Mouse (Mus musculus): Measurements from ENCODE around the gene Abca4. TPM values are rescaled to one million over a fixed set of nuclear protein-coding genes. Genes with fewer than 3 reads are reported as not detected.
A peak's percentile ranks its signal among the peaks of the same experiment; 100 is the strongest.

Abca4 gene
- polyA plus RNA-seq, 1 experiment from 2014 or later: not detected

DNA sequence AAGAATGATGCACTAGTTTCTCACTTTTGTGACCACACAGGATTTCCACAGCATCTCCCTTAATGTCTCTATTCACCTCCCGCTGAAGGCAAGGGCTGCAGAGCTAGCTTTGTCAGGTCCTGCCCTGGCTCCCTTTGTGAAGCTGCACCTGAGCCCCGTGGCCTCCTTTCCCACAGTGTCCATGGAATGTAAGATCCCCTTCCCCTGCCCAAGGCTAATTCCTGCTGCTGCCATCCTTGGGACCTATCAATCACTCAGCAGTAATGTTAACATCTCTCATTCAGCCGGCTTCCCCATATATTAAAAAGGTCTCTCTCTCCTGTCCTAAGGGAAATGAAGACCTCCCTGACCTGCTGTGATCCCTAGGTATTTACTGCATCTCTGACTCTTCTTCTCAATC lies 9.2 kb upstream of the Abca4 start:
- no peak overlapping the region for H3K4me3 ChIP-seq (ENCODE audit: inconsistent target)
- H3K27ac ChIP-seq: no peak overlapping the region
- H3K36me3 ChIP-seq (ENCODE audit: inconsistent target): no peaks in the 10 kb centered on the region
- H3K79me2 ChIP-seq (ENCODE audit: inconsistent target): no peaks in the 10 kb centered on the region
- WGBS (ENCODE audit: missing documents): 80% methylated on average over 3 of the region's 3 CpGs

DNA sequence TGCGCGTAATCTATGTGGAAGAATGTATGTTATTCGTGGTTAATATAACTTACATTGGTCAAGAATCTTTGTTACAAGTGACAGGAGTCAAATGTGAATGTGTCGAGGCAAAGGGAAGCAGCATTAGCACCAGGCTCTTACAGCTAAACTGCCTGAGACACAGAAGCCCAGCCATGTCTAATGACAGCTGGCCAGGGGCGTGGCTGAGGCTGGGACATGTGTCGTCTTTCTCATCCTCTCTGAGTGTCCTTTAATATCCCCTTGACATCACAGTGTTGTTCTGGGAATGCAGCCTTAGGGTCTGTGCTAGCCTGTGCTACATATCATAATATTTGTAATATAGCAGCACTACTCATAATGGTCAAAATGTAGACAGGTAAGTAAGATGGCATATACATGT lies 3.7 kb upstream of the Abca4 start:
- Histone ChIP-seq H3K36me3 (ENCODE audit: inconsistent target) (no peaks in the 10 kb centered on the region), H3K4me3 (ENCODE audit: inconsistent target) (no peak overlapping the region), H3K27ac (no peak overlapping the region), H3K79me2 (ENCODE audit: inconsistent target) (no peaks in the 10 kb centered on the region)
- WGBS (ENCODE audit: missing documents): 92% methylated on average over 6 of the region's 6 CpGs

DNA sequence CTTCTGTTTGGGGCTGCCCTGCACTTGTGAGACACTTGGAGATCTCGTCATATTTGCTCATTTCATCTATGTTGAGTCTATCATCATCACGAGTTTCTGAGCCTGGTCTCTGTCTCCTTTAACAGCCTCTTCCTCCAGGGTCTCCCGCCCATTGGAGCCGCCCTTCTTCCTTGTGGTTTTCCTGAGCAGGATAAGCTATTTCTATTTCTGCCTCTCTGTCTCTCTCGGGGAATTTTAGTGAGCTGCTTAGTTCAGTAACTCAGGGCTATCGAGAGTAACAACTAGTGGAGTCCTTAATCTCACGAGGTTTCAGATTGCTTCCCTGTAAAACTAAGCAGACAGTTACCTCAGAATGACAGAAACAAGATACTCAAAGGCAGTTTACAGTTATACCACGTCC lies 1.1 kb upstream of the Abca4 start:
- Histone ChIP-seq H3K79me2 (ENCODE audit: inconsistent target) (no peaks in the 10 kb centered on the region), H3K36me3 (ENCODE audit: inconsistent target) (no peaks in the 10 kb centered on the region), H3K4me3 (ENCODE audit: inconsistent target) (no peak overlapping the region), H3K27ac (peak overlapping the region; percentile 29; the same call in 1 of the 2 replicates)
- WGBS (ENCODE audit: missing documents): 8% methylated on average over 8 of the region's 8 CpGs

DNA sequence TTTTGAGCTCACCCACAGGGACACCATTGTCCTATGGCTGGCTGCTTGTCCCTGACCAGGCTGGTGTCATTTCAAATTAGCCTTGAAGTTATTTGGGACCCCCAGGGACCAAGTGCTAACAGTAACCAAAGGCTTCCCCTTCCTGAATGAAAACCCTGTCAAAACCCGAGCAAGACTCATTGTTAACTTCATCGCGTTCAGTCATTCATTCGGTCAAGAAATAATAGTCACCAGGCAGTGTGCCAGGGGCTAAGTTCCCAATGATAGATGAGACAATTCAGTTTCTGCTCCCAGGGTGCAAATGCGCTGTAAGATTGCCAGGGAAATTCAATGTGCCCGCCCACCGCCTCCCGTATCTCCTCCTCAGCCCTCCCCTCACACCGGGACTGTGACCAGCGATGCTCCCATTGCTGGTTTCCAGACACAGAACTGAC lies 2.0 kb downstream of the Abca4 start:
- Histone ChIP-seq H3K4me3 (ENCODE audit: inconsistent target) (no peak overlapping the region), H3K79me2 (ENCODE audit: inconsistent target) (no peaks in the 10 kb centered on the region), H3K27ac (no peak overlapping the region), H3K36me3 (ENCODE audit: inconsistent target) (no peaks in the 10 kb centered on the region)
- 91% methylated on average over 10 of the region's 10 CpGs for WGBS (ENCODE audit: missing documents)

DNA sequence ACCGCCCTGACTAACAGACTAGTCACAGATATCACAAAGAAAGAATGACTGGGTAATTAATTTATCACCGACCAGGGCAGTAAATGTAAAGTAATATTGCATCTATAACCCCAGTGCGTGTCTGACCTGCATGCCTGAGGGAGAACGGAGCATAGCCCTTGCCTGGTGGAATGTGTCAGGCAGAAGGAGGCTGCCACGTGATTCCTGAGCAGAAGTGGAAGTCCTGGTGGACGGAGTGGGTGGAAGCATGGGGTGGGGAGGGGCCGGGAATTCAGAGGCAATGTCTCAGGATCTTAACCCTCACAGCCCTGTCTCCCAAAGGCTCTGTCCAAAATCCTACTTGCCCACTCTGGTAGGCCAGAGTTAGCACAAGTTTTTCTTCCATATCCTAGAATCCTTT lies 3.2 kb downstream of the Abca4 start:
- H3K4me3 ChIP-seq (ENCODE audit: inconsistent target): no peak overlapping the region
- H3K79me2 ChIP-seq (ENCODE audit: inconsistent target): no peaks in the 10 kb centered on the region
- 94% methylated on average over 7 of the region's 7 CpGs for WGBS (ENCODE audit: missing documents)
- no peaks in the 10 kb centered on the region for H3K36me3 ChIP-seq (ENCODE audit: inconsistent target)
- no peak overlapping the region for H3K27ac ChIP-seq

DNA sequence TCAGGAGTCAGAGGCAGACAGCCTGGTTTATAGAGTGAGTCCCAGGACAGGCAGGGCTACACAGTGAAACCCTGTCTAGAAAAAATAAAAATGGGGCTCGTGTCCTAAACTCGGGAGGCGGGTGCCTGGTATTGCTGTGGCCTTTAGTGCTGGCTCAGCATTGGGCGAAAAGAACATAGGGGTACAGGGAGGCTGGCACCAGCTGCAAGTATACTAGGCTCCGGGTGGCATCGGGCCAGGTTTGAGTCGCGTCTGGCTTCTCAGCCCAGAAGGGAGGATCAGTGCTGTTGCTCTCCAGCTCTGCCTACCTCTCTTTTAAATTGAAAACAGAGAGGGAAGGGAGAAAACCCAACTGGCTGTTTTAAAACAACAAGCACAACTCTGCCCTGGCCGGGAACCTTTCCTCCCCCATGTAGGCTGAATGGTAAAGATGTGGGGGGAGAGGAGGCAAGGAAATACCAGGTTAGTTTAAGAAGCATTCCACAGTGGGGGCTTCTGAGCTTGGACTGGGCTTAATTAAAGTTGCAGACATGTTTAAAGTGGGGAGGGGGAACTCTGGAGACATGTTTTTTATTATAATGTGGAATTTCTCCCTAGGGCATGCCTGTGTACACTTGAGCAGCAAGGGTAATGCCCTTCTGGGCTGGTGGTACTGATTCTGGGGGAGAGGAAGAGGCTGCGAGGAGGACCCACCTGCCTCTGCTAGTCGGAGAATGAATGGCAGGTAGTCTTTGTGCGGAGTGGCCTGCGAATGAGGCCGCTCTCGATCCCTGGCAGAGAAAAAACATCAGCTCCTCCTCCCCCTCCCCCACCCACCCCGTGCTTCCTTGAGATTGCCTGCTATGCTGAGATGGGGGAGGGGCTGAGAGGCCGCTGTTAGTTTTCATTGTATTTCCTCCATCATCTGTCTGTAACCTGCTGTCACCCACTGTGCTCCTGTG lies 3.9 kb downstream of the Abca4 start:
- 63% methylated on average over 17 of the region's 17 CpGs for WGBS (ENCODE audit: missing documents)
- H3K4me3 ChIP-seq (ENCODE audit: inconsistent target): no peak overlapping the region
- H3K36me3 ChIP-seq (ENCODE audit: inconsistent target): no peaks in the 10 kb centered on the region
- no peak overlapping the region for H3K27ac ChIP-seq
- no peaks in the 10 kb centered on the region for H3K79me2 ChIP-seq (ENCODE audit: inconsistent target)

DNA sequence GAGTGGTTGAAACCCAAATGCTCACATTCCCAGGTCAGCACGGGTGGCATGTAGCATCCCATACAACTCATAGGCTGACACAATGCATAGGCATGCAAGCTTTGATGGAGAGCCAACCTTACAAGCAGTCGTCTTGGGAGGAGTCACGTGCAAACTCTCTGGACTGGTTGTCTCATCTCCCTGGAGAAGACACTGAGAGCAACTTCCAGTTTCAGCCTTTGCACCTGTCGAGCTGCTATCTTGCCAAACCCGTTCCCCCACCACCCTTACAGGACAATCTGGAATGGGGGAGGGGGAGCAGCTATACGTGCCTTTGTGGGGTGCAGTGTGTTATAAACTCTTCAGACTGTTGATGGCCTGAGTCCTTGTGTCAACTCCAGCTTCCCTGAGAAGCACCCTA lies 4.9 kb downstream of the Abca4 start:
- H3K36me3 ChIP-seq (ENCODE audit: inconsistent target): no peaks in the 10 kb centered on the region
- WGBS (ENCODE audit: missing documents): 82% methylated on average over 6 of the region's 6 CpGs

DNA sequence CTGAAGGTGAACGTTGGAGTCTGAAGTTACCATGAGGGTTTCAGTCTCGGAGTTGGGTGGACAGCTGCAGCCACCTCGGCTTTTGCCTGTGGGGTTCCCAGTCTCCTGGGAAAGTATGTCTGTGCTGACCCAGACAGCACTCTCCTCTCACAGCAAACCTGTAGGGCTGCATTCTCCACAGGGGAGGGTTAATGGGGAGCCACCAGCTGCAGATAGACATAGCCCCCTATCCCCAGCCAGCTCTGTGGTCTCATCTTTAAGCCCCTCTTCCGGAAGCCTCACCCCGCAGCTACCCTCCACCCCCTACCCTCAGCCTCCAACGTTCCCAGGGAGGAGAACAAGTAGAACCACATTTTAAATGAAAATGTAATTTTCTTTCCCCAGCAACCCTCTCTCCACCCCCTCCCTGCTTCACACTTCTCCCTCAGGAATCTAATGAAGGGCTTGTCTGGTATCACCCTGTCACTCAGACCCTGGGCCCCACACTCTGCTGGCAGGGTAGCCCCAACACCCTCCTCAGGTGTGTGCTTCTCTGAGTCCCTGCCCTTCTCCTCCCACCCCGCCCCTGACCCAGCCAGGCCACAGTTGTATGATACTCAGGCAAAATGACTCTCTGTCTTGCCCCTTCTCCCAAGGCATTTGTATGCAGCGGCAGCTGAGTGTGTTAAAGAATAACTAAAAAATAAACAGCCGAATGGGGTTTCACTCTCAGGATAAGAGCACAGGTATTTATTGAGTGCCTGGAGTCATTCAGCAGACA lies 14.4 kb downstream of the Abca4 start:
- 91% methylated on average over 9 of the region's 9 CpGs for WGBS (ENCODE audit: missing documents)

More for the DNA sequence above, 4.9 kb downstream of the Abca4 start:
- Histone ChIP-seq H3K27ac (no peak overlapping the region), H3K79me2 (ENCODE audit: inconsistent target) (no peaks in the 10 kb centered on the region), H3K4me3 (ENCODE audit: inconsistent target) (no peak overlapping the region)

DNA sequence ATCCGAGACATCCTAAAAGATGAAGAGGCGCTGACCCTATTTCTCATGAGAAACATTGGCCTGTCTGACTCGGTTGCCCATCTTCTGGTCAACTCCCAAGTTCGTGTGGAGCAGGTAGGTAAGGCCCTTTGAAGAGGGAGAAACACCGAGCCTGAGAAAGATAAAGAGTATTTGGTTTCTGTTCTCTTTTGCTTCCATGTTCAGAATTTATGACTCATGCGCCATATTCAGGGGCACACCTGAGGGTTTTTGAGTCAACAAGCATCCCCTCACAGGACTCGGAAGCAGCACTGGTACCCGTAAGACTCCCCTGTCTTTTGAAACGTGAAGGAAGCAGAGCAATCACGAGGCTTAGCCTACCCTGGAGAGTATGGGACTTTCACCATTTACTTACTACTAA lies 18.3 kb downstream of the Abca4 start:
- no peak overlapping the region for H3K4me3 ChIP-seq (ENCODE audit: inconsistent target)
- no peaks in the 10 kb centered on the region for H3K79me2 ChIP-seq (ENCODE audit: inconsistent target)
- H3K36me3 ChIP-seq (ENCODE audit: inconsistent target): no peaks in the 10 kb centered on the region
- WGBS (ENCODE audit: missing documents): 93% methylated on average over 9 of the region's 10 CpGs
- no peak overlapping the region for H3K27ac ChIP-seq

More for the DNA sequence above, 14.4 kb downstream of the Abca4 start:
- H3K4me3 ChIP-seq (ENCODE audit: inconsistent target): no peak overlapping the region
- H3K27ac ChIP-seq: no peak overlapping the region
- H3K79me2 ChIP-seq (ENCODE audit: inconsistent target): no peaks in the 10 kb centered on the region
- no peaks in the 10 kb centered on the region for H3K36me3 ChIP-seq (ENCODE audit: inconsistent target)

DNA sequence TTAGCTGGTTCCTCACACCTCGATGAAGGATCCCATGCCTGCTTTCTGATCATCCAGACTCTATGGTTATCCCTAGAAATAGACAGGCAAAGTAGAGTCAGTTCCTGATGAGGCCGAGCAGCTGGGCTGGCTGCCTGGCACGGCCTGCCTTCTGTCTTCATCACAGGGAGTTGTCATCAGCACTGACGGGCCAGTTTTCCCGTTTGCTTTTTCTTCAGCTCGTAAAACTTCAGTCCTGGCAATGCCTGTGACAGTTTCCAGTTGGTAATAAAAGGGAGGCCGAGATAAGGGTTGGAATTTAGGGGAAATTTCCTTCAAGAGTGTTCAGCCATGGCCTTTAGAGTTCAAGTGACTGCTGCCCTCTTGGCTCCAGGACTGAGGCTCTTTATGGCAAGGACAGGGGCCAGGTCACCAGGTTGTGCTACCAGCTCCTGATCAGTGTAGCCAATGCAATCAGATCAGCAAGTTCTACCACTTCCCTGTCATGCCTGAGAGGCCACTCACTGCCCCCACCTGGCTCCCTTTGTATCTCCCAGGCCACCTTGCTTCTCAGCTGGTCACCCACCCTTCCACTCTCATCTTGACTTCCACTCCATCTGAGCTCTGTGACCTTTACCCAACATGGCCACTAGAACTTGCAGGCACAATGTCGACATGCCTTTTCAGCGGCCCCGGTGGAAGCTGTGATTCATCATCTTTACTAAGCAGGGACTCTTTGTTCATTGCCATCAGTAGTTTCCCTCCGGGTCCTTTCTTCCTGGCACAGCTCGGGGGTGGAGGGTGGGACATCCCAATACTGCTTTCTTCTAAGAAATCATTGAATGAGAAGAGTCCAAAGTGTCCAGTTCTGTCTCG lies 20.5 kb downstream of the Abca4 start:
- no peak overlapping the region for H3K4me3 ChIP-seq (ENCODE audit: inconsistent target)
- H3K36me3 ChIP-seq (ENCODE audit: inconsistent target): no peaks in the 10 kb centered on the region
- whole genome bisulfite sequencing (ENCODE audit: missing documents): 84% methylated on average over 13 of the region's 13 CpGs
- H3K79me2 ChIP-seq (ENCODE audit: inconsistent target): no peaks in the 10 kb centered on the region
- H3K27ac ChIP-seq: no peak overlapping the region

DNA sequence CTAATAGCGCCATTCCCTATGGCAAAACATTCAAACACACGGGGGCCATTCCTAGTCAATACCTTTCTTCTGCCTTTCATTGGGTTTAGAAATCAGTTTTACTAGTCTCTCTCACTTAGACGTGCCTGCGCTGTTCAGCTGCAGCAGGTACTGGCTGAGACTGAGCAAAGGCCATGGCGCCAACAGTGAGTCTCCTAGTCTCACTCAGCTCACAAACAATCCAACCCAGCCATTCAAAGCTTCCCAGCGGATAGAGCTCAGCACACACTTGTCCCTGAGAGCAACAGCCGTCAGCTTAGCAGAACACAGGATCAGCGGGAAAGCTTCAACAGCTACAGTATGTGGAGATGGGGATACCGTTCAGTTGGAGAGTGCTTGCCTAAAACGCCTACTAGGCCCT lies 27.5 kb downstream of the Abca4 start:
- H3K27ac ChIP-seq: no peak overlapping the region

DNA sequence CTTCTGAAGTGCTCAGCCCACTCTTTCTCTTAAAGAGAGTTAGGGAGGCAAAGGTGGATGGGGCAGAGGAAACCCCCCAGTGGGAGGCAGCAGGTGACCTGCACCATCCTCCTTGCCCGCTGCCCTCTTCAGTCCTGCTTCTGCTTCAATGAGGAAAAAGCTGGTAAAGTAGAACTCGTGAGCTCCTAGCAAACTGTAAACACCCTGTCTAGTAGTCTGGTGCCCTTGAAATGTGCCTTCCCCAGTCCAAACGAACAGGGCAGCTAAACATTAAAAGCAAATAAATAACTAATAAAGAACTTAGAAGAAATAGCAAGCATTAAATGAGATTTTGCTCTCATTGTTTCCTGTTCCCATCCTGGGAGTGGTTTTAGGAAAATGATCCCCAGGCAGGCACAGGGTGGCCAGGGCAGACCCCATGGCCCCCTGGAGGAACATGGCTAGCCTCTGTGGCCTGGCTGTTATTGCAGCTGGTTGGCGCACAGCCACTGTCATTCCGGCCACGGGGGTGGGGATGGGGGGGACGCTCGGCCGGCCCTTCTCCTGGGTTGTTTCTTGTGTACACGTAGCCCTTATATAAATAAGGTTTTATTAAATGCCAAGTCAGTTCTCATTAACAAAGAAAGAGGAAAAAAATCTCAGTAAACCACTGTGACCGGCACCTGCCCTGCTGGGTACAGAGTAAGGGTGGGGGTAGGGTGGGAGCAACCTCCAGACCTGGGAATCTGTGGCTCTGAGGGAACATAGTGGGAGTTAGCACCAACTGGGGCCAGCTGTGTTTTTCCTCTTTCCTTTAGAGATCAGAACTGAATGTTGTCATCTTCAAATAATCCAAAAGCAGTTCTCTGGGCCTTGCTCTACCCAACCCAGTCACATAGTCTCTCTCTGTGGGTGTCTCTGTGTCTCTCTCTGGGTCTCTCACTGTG lies 28.7 kb downstream of the Abca4 start:
- H3K4me3 ChIP-seq (ENCODE audit: inconsistent target): no peak overlapping the region
- H3K27ac ChIP-seq: no peak overlapping the region
- H3K79me2 ChIP-seq (ENCODE audit: inconsistent target): no peaks in the 10 kb centered on the region
- 91% methylated on average over 10 of the region's 11 CpGs for WGBS (ENCODE audit: missing documents)
- H3K36me3 ChIP-seq (ENCODE audit: inconsistent target): no peaks in the 10 kb centered on the region

More for the DNA sequence above, 27.5 kb downstream of the Abca4 start:
- no peaks in the 10 kb centered on the region for H3K79me2 ChIP-seq (ENCODE audit: inconsistent target)
- no peaks in the 10 kb centered on the region for H3K36me3 ChIP-seq (ENCODE audit: inconsistent target)
- H3K4me3 ChIP-seq (ENCODE audit: inconsistent target): no peak overlapping the region
- 94% methylated on average over 8 of the region's 10 CpGs for WGBS (ENCODE audit: missing documents)

DNA sequence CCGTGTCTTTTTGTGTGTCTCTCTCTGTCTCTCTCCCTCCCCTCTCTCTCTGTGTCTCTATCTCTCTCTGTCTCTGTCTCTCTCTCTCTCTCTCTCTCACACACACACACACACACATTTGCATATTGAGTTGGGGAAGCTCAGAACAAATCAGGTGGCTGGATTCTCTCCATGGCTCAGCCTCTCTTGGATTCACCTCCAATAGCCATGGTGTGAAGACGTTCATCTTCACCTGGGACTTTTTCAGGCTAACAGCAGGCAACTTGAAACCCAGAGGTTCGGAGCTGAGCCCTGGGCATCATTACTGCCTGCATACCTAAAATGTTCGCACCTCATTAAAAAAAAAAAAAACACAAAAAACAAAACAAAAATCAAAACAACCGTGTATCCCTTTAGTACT lies 29.4 kb downstream of the Abca4 start:
- H3K79me2 ChIP-seq (ENCODE audit: inconsistent target): no peaks in the 10 kb centered on the region
- no peaks in the 10 kb centered on the region for H3K36me3 ChIP-seq (ENCODE audit: inconsistent target)
- no peak overlapping the region for H3K27ac ChIP-seq
- WGBS (ENCODE audit: missing documents): 94% methylated on average over 5 of the region's 5 CpGs
- H3K4me3 ChIP-seq (ENCODE audit: inconsistent target): no peak overlapping the region

All from macrophage (primary cell).